Mouse (Mus musculus) macrophage (primary cell): Measurements from ENCODE around the gene Cop1. TPM values are rescaled to one million over a fixed set of nuclear protein-coding genes. Genes with fewer than 3 reads are reported as not detected.

Source experiments
- H3K27ac ChIP-seq: fragments of 350-480 bp; formaldehyde crosslinking; 2 replicates; pipeline ENCODE4 v1.9.0; 2021
- H3K36me3 ChIP-seq: fragments of 350-480 bp; formaldehyde crosslinking; 2 replicates; pipeline ENCODE4 v1.9.0; 2021; ENCODE audit errors: inconsistent target
- H3K4me3 ChIP-seq: fragments of 350-480 bp; formaldehyde crosslinking; 2 replicates; pipeline ENCODE4 v1.9.0; 2021; ENCODE audit errors: inconsistent target
- H3K79me2 ChIP-seq: fragments of 350-480 bp; formaldehyde crosslinking; 2 replicates; pipeline ENCODE4 v1.9.0; 2021; ENCODE audit errors: inconsistent target
- WGBS: methylation state at CpG from one replicate; pipeline ENCODE4 v1.1.7; 2026; ENCODE audit warnings: inconsistent platforms; ENCODE audit not compliant: missing documents; 5-methylcytosine and 5-hydroxymethylcytosine counted together
- polyA plus RNA-seq: library from polyadenylated mRNA; stranded (reverse); fragments of 250-400 nt; gene quantifications from 3 replicates; pipeline ENCODE4 v1.2.4, GENCODE M21; 2018; ENCODE audit warnings: inconsistent platforms

The Cop1 gene
- polyA plus RNA-seq, 1 experiment from 2014 or later, result 135 TPM

DNA sequence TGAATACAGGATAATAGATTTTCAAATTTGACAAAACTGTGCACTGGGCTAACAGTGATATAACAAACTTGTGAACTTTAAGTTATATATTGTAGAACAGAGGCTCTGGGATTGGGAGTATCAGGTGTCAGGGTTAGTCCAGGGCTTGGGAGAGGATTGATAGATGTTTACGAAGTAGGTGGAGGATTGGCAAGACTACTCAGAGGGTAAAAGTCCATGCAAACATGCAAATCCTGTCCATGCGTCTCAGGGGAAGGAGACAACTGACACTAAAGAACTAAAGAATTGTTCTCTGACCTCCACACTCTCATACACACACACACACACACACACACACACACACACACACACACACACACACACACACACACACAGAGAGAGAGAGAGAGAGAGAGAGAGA lies 18.2 kb downstream of the Cop1 start:
- no peaks in the 10 kb centered on the region; the same call in 1 of the 2 replicates for H3K79me2 ChIP-seq
- peaks cover 26% of the 10 kb centered on the region for H3K36me3 ChIP-seq
- H3K27ac ChIP-seq, result no peak overlapping the region
- WGBS, result 100% methylated on average over 2 of the region's 2 CpGs
- no peak overlapping the region for H3K4me3 ChIP-seq

DNA sequence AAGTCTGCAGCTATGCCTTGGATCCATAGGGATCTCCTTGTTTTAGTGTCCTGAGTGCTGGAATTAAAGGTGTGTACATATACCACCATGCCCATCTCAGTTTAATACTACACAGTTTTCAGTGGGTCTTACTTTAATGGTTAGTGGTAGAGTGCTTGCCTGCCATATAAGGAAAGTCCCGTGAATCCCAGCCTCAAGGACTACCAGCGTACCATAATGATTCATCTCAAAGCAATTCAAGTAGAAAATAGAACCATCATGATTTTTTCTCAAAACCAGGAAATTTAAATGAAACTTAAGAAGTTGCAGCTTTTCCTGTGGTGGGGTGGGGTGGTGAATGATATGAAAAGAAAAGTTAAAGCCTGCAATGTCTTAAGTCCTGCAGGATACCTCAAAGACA lies 21.0 kb downstream of the Cop1 start:
- Histone ChIP-seq H3K27ac (no peak overlapping the region), H3K36me3 (peaks cover 36% of the 10 kb centered on the region), H3K4me3 (no peak overlapping the region), H3K79me2 (peaks cover 8% of the 10 kb centered on the region; the same call in 1 of the 2 replicates)
- 86% methylated on average over 2 of the region's 2 CpGs for WGBS

DNA sequence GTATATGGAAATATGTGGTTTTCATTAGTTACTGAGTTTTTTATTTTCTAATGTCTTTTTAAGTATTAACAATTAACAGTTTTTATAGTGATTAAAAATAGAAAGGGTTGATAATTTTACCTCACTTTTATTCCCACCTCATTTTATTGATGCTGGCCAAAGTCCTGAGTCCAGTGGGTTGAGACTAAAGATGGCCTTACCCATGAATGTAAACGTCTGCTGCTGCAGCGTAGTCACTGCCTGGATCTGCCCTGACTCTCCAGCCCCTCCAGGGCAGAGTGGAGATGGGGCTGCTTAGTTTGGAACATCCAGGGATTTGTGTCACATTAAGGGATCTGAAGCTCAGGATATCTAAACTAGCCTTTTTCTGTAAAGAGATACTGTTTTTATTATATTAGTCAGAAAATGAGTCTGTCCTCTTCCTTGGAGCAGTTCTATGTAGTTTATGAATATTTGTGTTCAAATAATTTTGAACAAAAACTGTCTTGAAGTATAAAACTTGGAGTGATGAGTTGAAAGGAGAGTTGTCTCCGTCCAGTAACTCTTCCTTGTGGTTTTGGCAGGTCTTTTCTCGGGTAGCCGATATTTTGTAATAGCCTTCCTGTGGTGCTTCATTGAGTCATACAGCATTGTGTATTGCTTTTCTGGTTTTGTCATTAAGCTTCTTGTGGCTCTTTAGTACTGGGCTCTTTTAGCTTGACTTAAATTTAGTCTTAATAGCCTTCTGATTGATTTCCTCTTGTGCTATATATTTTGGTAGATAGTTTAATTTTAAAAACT lies 23.0 kb downstream of the Cop1 start:
- H3K27ac ChIP-seq, result no peak overlapping the region
- peaks cover 46% of the 10 kb centered on the region for H3K36me3 ChIP-seq
- H3K79me2 ChIP-seq, result peaks cover 12% of the 10 kb centered on the region; the same call in 1 of the 2 replicates
- 47% methylated on average over 5 of the region's 5 CpGs for WGBS
- no peak overlapping the region for H3K4me3 ChIP-seq

DNA sequence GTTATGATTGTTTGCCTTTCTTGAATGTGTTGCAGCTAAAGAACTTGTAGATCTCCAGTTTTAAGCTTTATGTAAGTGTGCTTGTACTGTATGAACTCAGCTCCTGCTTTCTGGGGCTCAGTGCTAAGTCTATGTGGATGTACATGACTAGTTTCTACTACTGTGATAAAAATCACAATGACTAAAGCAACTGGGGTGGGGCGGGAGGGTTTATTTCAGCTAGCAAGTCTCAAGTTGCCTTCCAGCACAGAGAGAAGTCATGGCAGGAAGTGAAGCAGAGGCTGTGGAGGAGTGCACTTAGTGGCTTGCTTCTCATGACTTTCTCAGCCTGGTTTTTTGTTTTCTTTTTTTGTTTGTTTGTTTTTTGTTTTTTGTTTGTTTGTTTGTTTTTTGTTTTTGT lies 24.4 kb downstream of the Cop1 start:
- peaks cover 52% of the 10 kb centered on the region for H3K36me3 ChIP-seq
- no peak overlapping the region for H3K4me3 ChIP-seq
- H3K27ac ChIP-seq, result no peak overlapping the region
- WGBS, result 83% methylated on average over 1 of the region's 1 CpGs
- peaks cover 27% of the 10 kb centered on the region; the same call in 1 of the 2 replicates for H3K79me2 ChIP-seq

- WGBS, result 96% methylated on average over 3 of the region's 3 CpGs
- Histone ChIP-seq H3K79me2 (peaks cover 38% of the 10 kb centered on the region), H3K27ac (no peak overlapping the region), H3K4me3 (no peak overlapping the region), H3K36me3 (peaks cover 40% of the 10 kb centered on the region)
Observed at GRCm38 (mm10) chr1:159263820-159264219, 31.7 kb downstream of the Cop1 start.

DNA sequence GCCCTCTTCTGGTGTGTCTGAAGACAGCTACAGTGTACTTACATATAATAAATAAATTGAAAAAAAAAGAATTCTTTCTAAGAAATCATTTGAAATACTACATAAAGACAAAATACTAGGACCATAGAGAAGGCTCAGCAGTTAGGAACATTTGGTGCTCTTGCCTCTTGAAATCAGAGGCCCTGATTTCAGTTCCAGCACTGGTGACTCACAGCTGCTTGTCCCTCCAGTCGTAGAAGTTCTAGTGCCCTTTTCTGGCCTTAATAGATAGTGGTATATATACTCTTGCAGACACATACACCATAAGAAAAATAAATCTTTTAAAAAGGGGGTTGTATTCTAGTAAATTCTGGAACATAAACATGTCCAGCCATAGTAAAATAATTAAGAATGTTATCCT lies 48.0 kb downstream of the Cop1 start:
- 85% methylated on average over 1 of the region's 1 CpGs for WGBS
- H3K27ac ChIP-seq, result no peak overlapping the region
- peaks cover 34% of the 10 kb centered on the region for H3K36me3 ChIP-seq
- H3K79me2 ChIP-seq, result no peaks in the 10 kb centered on the region
- H3K4me3 ChIP-seq, result no peak overlapping the region

DNA sequence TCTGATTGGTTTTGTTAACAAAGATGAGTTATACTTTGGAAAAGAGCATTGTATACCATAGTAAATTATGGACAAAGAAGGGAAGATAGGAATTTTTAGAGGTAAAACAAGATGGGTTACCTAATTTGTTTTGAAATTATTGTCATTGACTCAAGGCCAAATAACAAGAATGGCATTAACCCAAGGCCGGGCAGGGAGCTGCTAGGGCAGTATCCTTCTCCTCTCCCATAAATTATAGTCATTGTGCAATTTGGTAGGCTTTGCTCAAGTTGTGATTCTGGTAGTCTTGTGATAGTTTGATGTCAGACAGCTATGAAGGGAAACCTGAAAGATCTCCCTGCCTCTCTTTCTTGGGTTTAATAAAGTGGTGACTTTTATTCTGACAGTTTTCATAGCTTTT lies 49.7 kb downstream of the Cop1 start:
- 92% methylated on average over 1 of the region's 1 CpGs for WGBS
- H3K36me3 ChIP-seq, result peaks cover 34% of the 10 kb centered on the region

GRCm38 (mm10) chr1:159286833-159287232 lies 54.7 kb downstream of the Cop1 start:
- H3K79me2 ChIP-seq, result no peaks in the 10 kb centered on the region
- 80% methylated on average over 1 of the region's 1 CpGs for whole genome bisulfite sequencing
- H3K36me3 ChIP-seq, result peaks cover 27% of the 10 kb centered on the region; the same call in 1 of the 2 replicates
- no peak overlapping the region for H3K4me3 ChIP-seq
- H3K27ac ChIP-seq, result no peak overlapping the region

More for the DNA sequence above, 49.7 kb downstream of the Cop1 start:
- Histone ChIP-seq H3K79me2 (no peaks in the 10 kb centered on the region), H3K4me3 (no peak overlapping the region), H3K27ac (no peak overlapping the region)

GRCm38 (mm10) chr1:159290219-159290618 lies 58.1 kb downstream of the Cop1 start:
- Histone ChIP-seq H3K36me3 (peaks cover 9% of the 10 kb centered on the region; the same call in 1 of the 2 replicates), H3K79me2 (peaks cover 9% of the 10 kb centered on the region; the same call in 1 of the 2 replicates), H3K4me3 (no peak overlapping the region)

GRCm38 (mm10) chr1:159290859-159291258 lies 58.7 kb downstream of the Cop1 start:
- WGBS, result 21% methylated on average over 2 of the region's 2 CpGs
- peaks cover 9% of the 10 kb centered on the region; the same call in 1 of the 2 replicates for H3K36me3 ChIP-seq
- peaks cover 9% of the 10 kb centered on the region; the same call in 1 of the 2 replicates for H3K79me2 ChIP-seq
- H3K27ac ChIP-seq, result no peak overlapping the region
- H3K4me3 ChIP-seq, result no peak overlapping the region

More at GRCm38 (mm10) chr1:159290219-159290618, 58.1 kb downstream of the Cop1 start:
- no peak overlapping the region for H3K27ac ChIP-seq

DNA sequence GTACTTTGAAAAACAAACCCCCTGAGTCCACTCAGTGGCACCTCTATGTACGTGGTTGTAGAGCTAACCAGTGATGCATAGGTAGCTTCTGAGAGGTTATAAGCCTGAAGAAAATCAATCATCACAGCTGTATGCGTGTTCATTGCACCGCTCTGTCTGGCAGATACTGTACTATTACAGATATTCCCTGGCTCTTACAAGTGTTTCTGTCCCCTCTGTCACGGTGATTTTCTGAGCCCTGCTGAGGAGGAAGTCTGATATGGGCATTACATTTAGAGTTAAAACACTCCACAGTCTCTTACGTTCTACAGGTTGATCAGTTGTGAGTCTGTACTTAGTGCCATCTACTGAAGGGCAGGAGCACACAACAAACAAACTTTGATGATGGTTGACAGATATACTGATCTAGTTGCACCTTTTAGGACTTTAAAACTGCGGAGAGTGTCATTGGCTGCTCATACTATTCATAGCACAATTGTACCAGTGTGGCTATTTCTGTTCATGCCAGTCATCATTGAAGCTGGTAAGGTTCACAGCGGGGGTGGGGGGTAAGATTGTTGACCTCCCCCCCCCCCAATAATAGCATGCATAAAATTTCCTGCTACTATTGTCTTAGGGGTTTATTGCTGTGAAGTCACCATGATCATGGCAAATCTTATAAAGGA lies 69.4 kb downstream of the Cop1 start:
- Histone ChIP-seq H3K79me2 (no peaks in the 10 kb centered on the region), H3K36me3 (no peaks in the 10 kb centered on the region)
- WGBS, result 95% methylated on average over 7 of the region's 7 CpGs

GRCm38 (mm10) chr1:159313625-159314024 lies 81.5 kb downstream of the Cop1 start:
- Histone ChIP-seq H3K79me2 (no peaks in the 10 kb centered on the region), H3K27ac (no peak overlapping the region), H3K4me3 (no peak overlapping the region), H3K36me3 (peaks cover 34% of the 10 kb centered on the region)
- WGBS, result 94% methylated on average over 2 of the region's 2 CpGs

More for the DNA sequence above, 69.4 kb downstream of the Cop1 start:
- no peak overlapping the region for H3K4me3 ChIP-seq
- no peak overlapping the region for H3K27ac ChIP-seq

GRCm38 (mm10) chr1:159322586-159322985 lies 90.5 kb downstream of the Cop1 start:
- Histone ChIP-seq H3K79me2 (no peaks in the 10 kb centered on the region), H3K27ac (no peak overlapping the region), H3K36me3 (peaks cover 31% of the 10 kb centered on the region), H3K4me3 (no peak overlapping the region)
- WGBS, result 70% methylated on average over 1 of the region's 1 CpGs

DNA sequence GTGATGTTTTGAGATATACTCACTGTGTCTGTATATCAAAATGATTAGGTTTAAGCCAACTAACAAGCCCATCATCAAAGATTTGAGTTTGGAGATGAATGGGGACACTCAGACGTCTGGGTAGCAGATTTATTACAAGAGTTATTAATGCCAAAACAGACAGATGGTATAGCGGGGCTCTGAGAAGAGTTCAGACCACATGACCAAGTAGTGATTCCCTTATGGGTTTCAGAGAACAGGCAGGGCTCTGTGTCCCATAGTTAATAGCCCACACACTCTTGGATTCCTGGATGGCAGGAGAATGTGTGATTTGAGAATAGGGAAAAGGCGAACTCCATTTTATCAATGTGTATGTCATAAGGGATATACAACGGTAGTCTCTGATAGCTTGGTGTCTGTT lies 98.9 kb downstream of the Cop1 start:
- peaks cover 38% of the 10 kb centered on the region for H3K36me3 ChIP-seq

GRCm38 (mm10) chr1:159334157-159334556 lies 102.0 kb downstream of the Cop1 start:
- Histone ChIP-seq H3K4me3 (no peak overlapping the region), H3K79me2 (no peaks in the 10 kb centered on the region), H3K36me3 (peaks cover 24% of the 10 kb centered on the region; the same call in 1 of the 2 replicates), H3K27ac (no peak overlapping the region)
- WGBS, result 52% methylated on average over 4 of the region's 4 CpGs

More for the DNA sequence above, 98.9 kb downstream of the Cop1 start:
- no peaks in the 10 kb centered on the region for H3K79me2 ChIP-seq
- H3K4me3 ChIP-seq, result no peak overlapping the region
- 96% methylated on average over 4 of the region's 4 CpGs for WGBS
- H3K27ac ChIP-seq, result no peak overlapping the region
